Mouse (Mus musculus): ENCODE data around the gene Wfdc13. TPM values are rescaled to one million over a fixed set of nuclear protein-coding genes. Genes with fewer than 3 reads are reported as not detected.
"Not testable (repeated sequence)": the region's sequence is repeated elsewhere in the genome, so short reads cannot be mapped to it uniquely, and the experiment has no call there.

The Wfdc13 gene
- polyA plus RNA-seq, 1 experiment: not detected

- H3K27me3 ChIP-seq (ENCODE audit: control insufficient read depth, insufficient read depth, low read length): no peaks in the 10 kb centered on the region
- H3K36me3 ChIP-seq (ENCODE audit: control insufficient read depth, insufficient read depth, low read length): no peaks in the 10 kb centered on the region
- H3K4me3 ChIP-seq (ENCODE audit: control insufficient read depth, insufficient read depth, low read length): no peak overlapping the region
- no peak overlapping the region for H3K27ac ChIP-seq (ENCODE audit: control insufficient read depth, insufficient read depth, low read length)
- no peak for DNase-seq
- 89% methylated on average over 5 of the region's 5 CpGs for WGBS
- no peaks in the 10 kb centered on the region for H3K4me1 ChIP-seq (replicated peaks; ENCODE audit: control insufficient read depth, insufficient read depth, low read length)
- TF ChIP-seq CTCF (IDR thresholded peaks at IDR 0.05; ENCODE audit: borderline replicate concordance, control insufficient read depth, extremely low read depth, insufficient read depth, low read length, poor library complexity) (no peak), POLR2A (IDR thresholded peaks at IDR 0.05; ENCODE audit: control insufficient read depth, extremely low read depth, insufficient read depth, low read length, poor library complexity) (no peak)
These were observed 19.3 kb downstream of the Wfdc13 start for GRCm38 (mm10) chr2:164704235-164704634.

GRCm38 (mm10) chr2:164705328-164705727 lies 20.4 kb downstream of the Wfdc13 start:
- TF ChIP-seq POLR2A (IDR thresholded peaks at IDR 0.05; ENCODE audit: control insufficient read depth, extremely low read depth, insufficient read depth, low read length, poor library complexity) (no peak), CTCF (IDR thresholded peaks at IDR 0.05; ENCODE audit: borderline replicate concordance, control insufficient read depth, extremely low read depth, insufficient read depth, low read length, poor library complexity) (no peak)
- Histone ChIP-seq H3K4me3 (ENCODE audit: control insufficient read depth, insufficient read depth, low read length) (no peak overlapping the region), H3K27ac (ENCODE audit: control insufficient read depth, insufficient read depth, low read length) (no peak overlapping the region), H3K27me3 (ENCODE audit: control insufficient read depth, insufficient read depth, low read length) (no peaks in the 10 kb centered on the region), H3K36me3 (ENCODE audit: control insufficient read depth, insufficient read depth, low read length) (no peaks in the 10 kb centered on the region), H3K4me1 (replicated peaks; ENCODE audit: control insufficient read depth, insufficient read depth, low read length) (no peaks in the 10 kb centered on the region)
- no peak for DNase-seq
- WGBS: 97% methylated on average over 6 of the region's 6 CpGs

- H3K4me3 ChIP-seq (ENCODE audit: control insufficient read depth, insufficient read depth, low read length): no peak overlapping the region
- TF ChIP-seq POLR2A (IDR thresholded peaks at IDR 0.05; ENCODE audit: control insufficient read depth, extremely low read depth, insufficient read depth, low read length, poor library complexity) (no peak), CTCF (IDR thresholded peaks at IDR 0.05; ENCODE audit: borderline replicate concordance, control insufficient read depth, extremely low read depth, insufficient read depth, low read length, poor library complexity) (no peak)
- no peaks in the 10 kb centered on the region for H3K4me1 ChIP-seq (replicated peaks; ENCODE audit: control insufficient read depth, insufficient read depth, low read length)
- H3K27ac ChIP-seq (ENCODE audit: control insufficient read depth, insufficient read depth, low read length): no peak overlapping the region
- no peaks in the 10 kb centered on the region for H3K27me3 ChIP-seq (ENCODE audit: control insufficient read depth, insufficient read depth, low read length)
- H3K36me3 ChIP-seq (ENCODE audit: control insufficient read depth, insufficient read depth, low read length): no peaks in the 10 kb centered on the region
- 93% methylated on average over 14 of the region's 14 CpGs for WGBS
- DNase-seq: no peak
These were observed 21.1 kb downstream of the Wfdc13 start for GRCm38 (mm10) chr2:164705991-164706390.

GRCm38 (mm10) chr2:164715005-164715404 lies 30.1 kb downstream of the Wfdc13 start, which contains the start of gene Spint5:
Gene Spint5 (plus strand): TSS chr2:164715305.
- no peaks in the 10 kb centered on the region; the same call in 1 of the 2 replicates for H3K27me3 ChIP-seq (ENCODE audit: control insufficient read depth, insufficient read depth, low read length)
- H3K27ac ChIP-seq (ENCODE audit: control insufficient read depth, insufficient read depth, low read length): no peak within 1 kb of the TSS
- WGBS: 87% methylated on average over 6 of the region's 6 CpGs
- H3K4me1 ChIP-seq (replicated peaks; ENCODE audit: control insufficient read depth, insufficient read depth, low read length): no peaks in the 10 kb centered on the region
- H3K4me3 ChIP-seq (ENCODE audit: control insufficient read depth, insufficient read depth, low read length): no peak within 1 kb of the TSS
- H3K36me3 ChIP-seq (ENCODE audit: control insufficient read depth, insufficient read depth, low read length): no peaks in the 10 kb centered on the region
- DNase-seq: no peak
- TF ChIP-seq POLR2A (IDR thresholded peaks at IDR 0.05; ENCODE audit: control insufficient read depth, extremely low read depth, insufficient read depth, low read length, poor library complexity) (no peak), CTCF (IDR thresholded peaks at IDR 0.05; ENCODE audit: borderline replicate concordance, control insufficient read depth, extremely low read depth, insufficient read depth, low read length, poor library complexity) (no peak)

- H3K27me3 ChIP-seq (ENCODE audit: control insufficient read depth, insufficient read depth, low read length): not testable (repeated sequence)
- 95% methylated on average over 23 of the region's 23 CpGs for WGBS
These were observed 31.4 kb downstream of the Wfdc13 start for GRCm38 (mm10) chr2:164716194-164716786.

GRCm38 (mm10) chr2:164723276-164723675 lies 38.4 kb downstream of the Wfdc13 start:
- H3K4me1 ChIP-seq (replicated peaks; ENCODE audit: control insufficient read depth, insufficient read depth, low read length): no peaks in the 10 kb centered on the region; the same call in 1 of the 2 replicates
- no peak for DNase-seq
- no peaks in the 10 kb centered on the region for H3K27me3 ChIP-seq (ENCODE audit: control insufficient read depth, insufficient read depth, low read length)
- 78% methylated on average over 4 of the region's 4 CpGs for WGBS
- H3K36me3 ChIP-seq (ENCODE audit: control insufficient read depth, insufficient read depth, low read length): no peaks in the 10 kb centered on the region
- no peak for TF ChIP-seq CTCF (IDR thresholded peaks at IDR 0.05; ENCODE audit: borderline replicate concordance, control insufficient read depth, extremely low read depth, insufficient read depth, low read length, poor library complexity)
- no peak for TF ChIP-seq POLR2A (IDR thresholded peaks at IDR 0.05; ENCODE audit: control insufficient read depth, extremely low read depth, insufficient read depth, low read length, poor library complexity)
- H3K27ac ChIP-seq (ENCODE audit: control insufficient read depth, insufficient read depth, low read length): no peak overlapping the region
- H3K4me3 ChIP-seq (ENCODE audit: control insufficient read depth, insufficient read depth, low read length): no peak overlapping the region

More at GRCm38 (mm10) chr2:164716194-164716786, 31.4 kb downstream of the Wfdc13 start:
- H3K27ac ChIP-seq (ENCODE audit: control insufficient read depth, insufficient read depth, low read length); H3K4me1 ChIP-seq (replicated peaks; ENCODE audit: control insufficient read depth, insufficient read depth, low read length); H3K36me3 ChIP-seq (ENCODE audit: control insufficient read depth, insufficient read depth, low read length); H3K4me3 ChIP-seq (ENCODE audit: control insufficient read depth, insufficient read depth, low read length); DNase-seq: not testable (repeated sequence)
